Mouse (Mus musculus) CH12.LX (cell line): ENCODE measurements around the gene Higd1a. TPM values are rescaled to one million over a fixed set of nuclear protein-coding genes. Genes with fewer than 3 reads are reported as not detected.
A peak's percentile ranks its signal among the peaks of the same experiment; 100 is the strongest.

ENCODE experiments used
- DNase-seq: peaks from one replicate; pipeline ENCODE4 v3.0.0-alpha.2; 2013; ENCODE audit errors: extremely low read depth
- H3K27ac ChIP-seq: 2 replicates; pipeline ENCODE4 v1.5.1; 2012; ENCODE audit warnings: low read depth, mild to moderate bottlenecking, control low read depth, moderate library complexity; ENCODE audit not compliant: insufficient read depth
- H3K27me3 ChIP-seq: replicated peaks from 2 replicates; pipeline ENCODE3; 2012; ENCODE audit warnings: inconsistent platforms
- H3K36me3 ChIP-seq, 2 experiments: replicated peaks in 1 of 2; 2 replicates each; pipeline versions ENCODE3 to v1.6.1; 2012; ENCODE audit warnings: inconsistent platforms in 1 of 2, low read length in 1 of 2, mild to moderate bottlenecking in 1 of 2, mixed read lengths in 1 of 2, moderate library complexity in 1 of 2; ENCODE audit not compliant: control insufficient read depth in 1 of 2, insufficient read depth in 1 of 2
- H3K4me1 ChIP-seq, 2 experiments: 2 replicates each; pipeline ENCODE4 v1.6.1; 2012; ENCODE audit warnings: inconsistent platforms in 1 of 2, moderate library complexity in 1 of 2; ENCODE audit not compliant: insufficient read depth in 2 of 2, control insufficient read depth in 1 of 2
- H3K4me2 ChIP-seq: 2 replicates; pipeline ENCODE4 v1.6.1; 2012; ENCODE audit warnings: low read depth, mild to moderate bottlenecking, control low read depth; ENCODE audit not compliant: poor library complexity, insufficient read depth, severe bottlenecking
- H3K4me3 ChIP-seq, 3 experiments: fragments of 150-350 bp in 1 of 3; sonication (generic) in 1 of 3; replicated peaks in 1 of 3; 2 replicates each; pipeline versions ENCODE3 to v1.5.1; 2011 to 2012; ENCODE audit warnings: low read depth in 2 of 3, low read length in 2 of 3, mild to moderate bottlenecking in 2 of 3, moderate library complexity in 2 of 3, control low read depth in 1 of 3, improper control_type of control experiment in 1 of 3, inconsistent platforms in 1 of 3, mixed read lengths in 1 of 3; ENCODE audit not compliant: poor library complexity in 1 of 3
- H3K79me2 ChIP-seq: replicated peaks from 2 replicates; pipeline ENCODE4 v1.6.1; 2012; ENCODE audit warnings: mild to moderate bottlenecking, moderate library complexity; ENCODE audit not compliant: control insufficient read depth, poor library complexity, insufficient read depth, severe bottlenecking; ENCODE audit errors: extremely low read depth
- H3K9ac ChIP-seq: 2 replicates; pipeline ENCODE4 v1.6.1; 2012; ENCODE audit warnings: low read depth, mild to moderate bottlenecking, control low read depth, moderate library complexity; ENCODE audit not compliant: insufficient read depth
- H3K9me3 ChIP-seq: replicated peaks from 2 replicates; pipeline ENCODE3; 2012; ENCODE audit warnings: low read length, inconsistent platforms, mixed read lengths
- CHD1 ChIP-seq: IDR thresholded peaks from 2 replicates; pipeline ENCODE4 v1.6.1; 2012; ENCODE audit warnings: low read depth, low read length, improper control_type of control experiment, inconsistent platforms
- CHD2 ChIP-seq: IDR thresholded peaks from 2 replicates; pipeline ENCODE4 v1.6.1; 2011; ENCODE audit warnings: low read length, improper control_type of control experiment
- CTCF ChIP-seq, 2 experiments: IDR thresholded peaks in 1 of 2; conservative IDR thresholded peaks in 1 of 2; 2 replicates each; pipeline ENCODE4 v1.5.1; 2011 to 2012; ENCODE audit warnings: low read depth in 2 of 2, low read length in 2 of 2, improper control_type of control experiment in 1 of 2, inconsistent platforms in 1 of 2, mild to moderate bottlenecking in 1 of 2, moderate library complexity in 1 of 2
- ELF1 ChIP-seq: IDR thresholded peaks from 2 replicates; pipeline ENCODE4 v1.6.1; 2014; ENCODE audit warnings: low read depth, mild to moderate bottlenecking, inconsistent platforms, low read length, improper control_type of control experiment
- EP300 ChIP-seq: IDR thresholded peaks from 2 replicates; pipeline ENCODE4 v1.6.1; 2011; ENCODE audit warnings: low read length, improper control_type of control experiment
- GABPA ChIP-seq: IDR thresholded peaks from 2 replicates; pipeline ENCODE4 v1.6.1; 2012; ENCODE audit warnings: low read depth, low read length, improper control_type of control experiment, inconsistent platforms; ENCODE audit not compliant: insufficient replicate concordance
- HCFC1 ChIP-seq: IDR thresholded peaks from 2 replicates; pipeline ENCODE4 v1.6.1; 2012; ENCODE audit warnings: low read depth, mild to moderate bottlenecking, inconsistent platforms, low read length, improper control_type of control experiment
- KAT2A ChIP-seq: IDR thresholded peaks from 2 replicates; pipeline ENCODE4 v1.6.1; 2012; ENCODE audit warnings: low read length, improper control_type of control experiment, inconsistent platforms; ENCODE audit not compliant: insufficient replicate concordance
- MAFK ChIP-seq: IDR thresholded peaks from 2 replicates; pipeline ENCODE4 v1.6.1; 2011; ENCODE audit warnings: low read length, improper control_type of control experiment; ENCODE audit not compliant: insufficient replicate concordance
- MAX ChIP-seq: IDR thresholded peaks from 2 replicates; pipeline ENCODE4 v1.6.1; 2011; ENCODE audit warnings: low read length, improper control_type of control experiment
- MEF2A ChIP-seq: IDR thresholded peaks from 2 replicates; pipeline ENCODE4 v1.6.1; 2014; ENCODE audit warnings: low read depth, mild to moderate bottlenecking, inconsistent platforms, low read length, improper control_type of control experiment, borderline replicate concordance
- MXI1 ChIP-seq: IDR thresholded peaks from 2 replicates; pipeline ENCODE4 v1.6.1; 2011; ENCODE audit warnings: mild to moderate bottlenecking, low read depth, low read length, improper control_type of control experiment
- PAX5 ChIP-seq: IDR thresholded peaks from 2 replicates; pipeline ENCODE4 v1.6.1; 2012; ENCODE audit warnings: low read length, inconsistent platforms, mixed read lengths
- POLR2AphosphoS2 ChIP-seq: IDR thresholded peaks from 2 replicates; pipeline ENCODE4 v1.6.1; 2011; ENCODE audit warnings: low read depth, low read length, improper control_type of control experiment
- RAD21 ChIP-seq: IDR thresholded peaks from 2 replicates; pipeline ENCODE4 v1.6.1; 2011; ENCODE audit warnings: low read depth, mild to moderate bottlenecking, low read length, improper control_type of control experiment, moderate library complexity
- RCOR1 ChIP-seq: conservative IDR thresholded peaks from 2 replicates; pipeline ENCODE4 v1.6.1; 2012; ENCODE audit warnings: low read depth, mild to moderate bottlenecking, inconsistent platforms, low read length, improper control_type of control experiment
- SIN3A ChIP-seq: IDR thresholded peaks from 2 replicates; pipeline ENCODE4 v1.6.1; 2012; ENCODE audit warnings: low read length, improper control_type of control experiment, inconsistent platforms
- SMC3 ChIP-seq: IDR thresholded peaks from 2 replicates; pipeline ENCODE4 v1.6.1; 2011; ENCODE audit warnings: low read depth, low read length, improper control_type of control experiment
- TBP ChIP-seq: conservative IDR thresholded peaks from 2 replicates; pipeline ENCODE4 v1.6.1; 2011; ENCODE audit warnings: low read depth, low read length, improper control_type of control experiment
- TCF12 ChIP-seq: IDR thresholded peaks from 2 replicates; pipeline ENCODE4 v1.6.1; 2014; ENCODE audit warnings: low read depth, mild to moderate bottlenecking, inconsistent platforms, low read length, improper control_type of control experiment
- UBTF ChIP-seq: IDR thresholded peaks from 2 replicates; pipeline ENCODE4 v1.6.1; 2012; ENCODE audit warnings: low read depth, mild to moderate bottlenecking, inconsistent platforms, low read length, improper control_type of control experiment, moderate library complexity
- USF2 ChIP-seq: conservative IDR thresholded peaks from 2 replicates; pipeline ENCODE4 v1.6.1; 2011; ENCODE audit warnings: low read depth, low read length, improper control_type of control experiment
- ZKSCAN1 ChIP-seq: IDR thresholded peaks from 2 replicates; pipeline ENCODE4 v1.6.1; 2012; ENCODE audit warnings: low read depth, inconsistent platforms, low read length, improper control_type of control experiment, borderline replicate concordance
- ZMIZ1 ChIP-seq: IDR thresholded peaks from 2 replicates; pipeline ENCODE4 v1.6.1; 2012; ENCODE audit warnings: low read depth, mild to moderate bottlenecking, inconsistent platforms, low read length, improper control_type of control experiment
- dilution Hi-C: fragments of 300-500 bp; cut with MboI; formaldehyde crosslinking; loops from 2 replicates; pipeline ENCODE4 v1.14.3; 2020; ENCODE audit warnings: low sequenced_read_pairs; ENCODE audit not compliant: extremely low pct_unique_long_range_greater_than_20kb, extremely low pct_ligation_motif_present
- in situ Hi-C: fragments of 300-500 bp; cut with MboI; formaldehyde crosslinking; loops from 3 replicates; pipeline ENCODE4 v1.14.3; 2019; ENCODE audit warnings: low sequenced_read_pairs, low pct_ligation_motif_present, low pct_unique_long_range_greater_than_20kb, mixed read lengths
- polyA plus RNA-seq: library from polyadenylated mRNA; unstranded; fragments of >175 nt; gene quantifications from 2 replicates; pipeline ENCODE4 v1.2.1, GENCODE M21; 2012; ENCODE audit warnings: low read depth; ENCODE audit not compliant: insufficient read length
- total RNA-seq, 2 experiments: library from RNA; depleted of rRNA; stranded (reverse); fragments of 300-350 nt in 1 of 2; fragments of >200 nt in 1 of 2; gene quantifications; 2 replicates each; pipeline ENCODE4 v1.2.3; 2012 to 2014

Higd1a gene
- total and polyA plus RNA-seq, 3 experiments, result 75.4 to 132 (median 93.2) TPM

DNA sequence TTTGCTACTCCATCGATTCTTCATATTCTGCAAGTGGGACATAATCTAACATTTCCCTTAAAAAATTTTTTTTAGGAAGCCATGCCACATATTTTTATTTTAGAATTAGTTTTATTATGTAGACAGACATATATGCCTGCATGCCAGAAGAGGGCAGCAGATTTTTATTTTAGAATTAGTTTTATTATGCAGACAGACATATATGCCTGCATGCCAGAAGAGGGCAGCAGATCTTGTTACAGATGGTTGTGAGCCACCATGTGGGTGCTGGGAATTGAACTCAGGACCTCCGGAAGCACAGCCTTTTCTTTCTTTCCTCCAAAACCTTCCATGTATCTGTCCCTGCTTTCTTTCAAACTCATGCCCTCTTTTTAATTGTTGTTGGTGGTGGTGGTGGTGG is 15.2 kb downstream of the Higd1a start:
- no peak overlapping the region for H3K9ac ChIP-seq
- H3K4me3 ChIP-seq, result no peak overlapping the region
- in situ Hi-C loops, result loop anchor here (25.0 kb wide), 1 partner anchor 356 kb away; the partner anchor contains the start of gene Cck
- no peak overlapping the region for H3K4me2 ChIP-seq
- H3K27me3 ChIP-seq, result no peaks in the 10 kb centered on the region
- H3K4me1 ChIP-seq, result no peaks in the 10 kb centered on the region; a peak in 1 of 4 replicates
- no peaks in the 10 kb centered on the region for H3K79me2 ChIP-seq
- H3K27ac ChIP-seq, result no peak overlapping the region
- dilution Hi-C loops, result no loop called here
- TF ChIP-seq CHD2 (no peak), ELF1 (no peak), MAX (no peak), MAFK (no peak), PAX5 (no peak), ZKSCAN1 (no peak), MXI1 (no peak), RAD21 (peak; percentile 33), CTCF (conservative IDR thresholded peaks at IDR 0.05 in 1 of 2, IDR thresholded peaks at IDR 0.05 in 1 of 2; ENCODE audit: low read depth in 2 of 2, low read length in 2 of 2) (peak in 1 of 2 experiments; percentile 62; a peak in 2 of 4 replicates), GABPA (no peak), UBTF (no peak), TBP (no peak)
- DNase-seq, result peak; percentile 26
- peaks cover 0 to 33% of the 10 kb centered on the region in 2 experiments for H3K36me3 ChIP-seq
- H3K9me3 ChIP-seq, result peaks cover 4% of the 10 kb centered on the region

DNA sequence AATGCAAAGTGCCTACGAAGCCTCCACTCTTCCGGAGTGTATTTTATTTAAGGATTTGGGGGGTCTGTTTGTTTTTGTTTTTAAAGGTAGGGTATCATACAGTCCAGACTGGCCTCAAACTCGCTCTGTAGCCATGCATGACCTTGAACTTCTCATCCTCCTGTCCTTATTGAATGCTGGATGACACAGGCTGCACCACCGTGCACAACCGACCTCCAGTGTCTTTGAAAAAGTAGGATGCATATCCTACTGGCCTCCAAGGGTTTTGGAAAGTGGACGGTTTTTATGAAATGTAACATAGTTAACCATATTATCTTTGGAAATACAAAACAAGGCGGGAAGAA is 18.6 kb downstream of the Higd1a start:
- dilution Hi-C loops, result no loop called here
- peaks cover 10% of the 10 kb centered on the region for H3K9me3 ChIP-seq
- no peak overlapping the region for H3K9ac ChIP-seq
- H3K4me1 ChIP-seq, result no peaks in the 10 kb centered on the region; a peak in 1 of 4 replicates
- no peaks in the 10 kb centered on the region for H3K79me2 ChIP-seq
- no peak overlapping the region for H3K4me3 ChIP-seq
- H3K4me2 ChIP-seq, result no peak overlapping the region
- H3K27me3 ChIP-seq, result no peaks in the 10 kb centered on the region
- no peak overlapping the region for H3K27ac ChIP-seq
- H3K36me3 ChIP-seq, result peaks cover 0 to 2% of the 10 kb centered on the region in 2 experiments
- DNase-seq, result no peak
- TF ChIP-seq CHD2 (no peak), MAFK (no peak), USF2 (no peak), ELF1 (no peak), SIN3A (no peak), HCFC1 (no peak), POLR2AphosphoS2 (no peak), ZMIZ1 (no peak), RAD21 (no peak), EP300 (no peak), RCOR1 (no peak), CHD1 (no peak), CTCF (conservative IDR thresholded peaks at IDR 0.05 in 1 of 2, IDR thresholded peaks at IDR 0.05 in 1 of 2; ENCODE audit: low read depth in 2 of 2, low read length in 2 of 2) (no peak), MEF2A (no peak), SMC3 (no peak), KAT2A (no peak), TCF12 (no peak)
- TF ChIP-seq, all 38 proteins: peak for 0
- in situ Hi-C loops, result loop anchor here (25.0 kb wide), 1 partner anchor 352 kb away; the partner anchor contains the start of gene Cck
